Mouse (Mus musculus) cerebellum, postnatal 36 days (tissue): ENCODE measurements around the gene Gm21797.
"Not testable (repeated sequence)": the region's sequence is repeated elsewhere in the genome, so short reads cannot be mapped to it uniquely, and the experiment has no call there.

Source experiments
- DNase-seq, 2 experiments: peaks; one replicate each; pipeline ENCODE4 v3.0.0; 2021 to 2022; ENCODE audit warnings: mixed read lengths in 2 of 2

Gene Gm21797

GRCm38 (mm10) chrY:40775665-40776064 lies at the start of gene Gm21797:
Gene Gm21797, minus strand, starts transcription at chrY:40775765.
- not testable (repeated sequence) for DNase-seq

- DNase-seq, result not testable (repeated sequence)
Measured at GRCm38 (mm10) chrY:40804614-40805013, 29.0 kb upstream of the Gm21797 start, which contains the start of gene Gm20795. Gene Gm20795, plus strand, starts transcription at chrY:40804914.
